Mouse (Mus musculus) neural tube, embryonic 11.5 days (tissue): Measurements from ENCODE around the gene Atp6v0a1. TPM values are rescaled to one million over a fixed set of nuclear protein-coding genes. Genes with fewer than 3 reads are reported as not detected.
A peak's percentile ranks its signal among the peaks of the same experiment; 100 is the strongest.

Source experiments
- ATAC-seq: fragments of 200-750 bp; cut with Nextera tagmentation; 2 replicates; pipeline ENCODE4 v1.8.0; 2017; ENCODE audit warnings: moderate number of reproducible peaks, mild to moderate bottlenecking, moderate TSS enrichment, moderate library complexity; ENCODE audit not compliant: insufficient read depth, low FRiP score, low TSS enrichment
- DNase-seq: peaks from one replicate; pipeline ENCODE4 v3.0.0-alpha.2; 2015; ENCODE audit warnings: low spot score
- H3K27ac ChIP-seq: fragments of 300-500 bp; sonication (generic); 2 replicates; pipeline ENCODE4 v1.5.1; 2014; ENCODE audit warnings: low read depth, mild to moderate bottlenecking, low read length
- H3K27me3 ChIP-seq: fragments of 300-500 bp; sonication (generic); 2 replicates; pipeline ENCODE4 v1.6.1; 2014; ENCODE audit warnings: mild to moderate bottlenecking, low read length, mixed read lengths; ENCODE audit not compliant: control insufficient read depth, insufficient read depth
- H3K36me3 ChIP-seq: fragments of 300-500 bp; sonication (generic); 2 replicates; pipeline ENCODE4 v1.6.1; 2014; ENCODE audit warnings: mild to moderate bottlenecking, low read length, moderate library complexity, mixed read lengths; ENCODE audit not compliant: control insufficient read depth, insufficient read depth
- H3K4me1 ChIP-seq: fragments of 300-500 bp; sonication (generic); 2 replicates; pipeline ENCODE4 v1.6.1; 2014; ENCODE audit warnings: low read length, mixed read lengths; ENCODE audit not compliant: control insufficient read depth, insufficient read depth
- H3K4me2 ChIP-seq: fragments of 300-500 bp; sonication (generic); 2 replicates; pipeline ENCODE4 v1.6.1; 2014; ENCODE audit warnings: low read depth, mild to moderate bottlenecking, moderate library complexity
- H3K4me3 ChIP-seq: fragments of 300-500 bp; sonication (generic); 2 replicates; pipeline ENCODE4 v1.5.1; 2014; ENCODE audit warnings: low read depth, low read length
- H3K9ac ChIP-seq: fragments of 300-500 bp; sonication (generic); 2 replicates; pipeline ENCODE4 v1.6.1; 2014; ENCODE audit warnings: mild to moderate bottlenecking, low read length
- H3K9me3 ChIP-seq: fragments of 300-500 bp; sonication (generic); 2 replicates; pipeline ENCODE4 v1.6.1; 2016; ENCODE audit warnings: low read length; ENCODE audit not compliant: control insufficient read depth
- WGBS: fragments of 180-500 bp; shearing (Covaris S2); extraction: QIAGEN DNeasy Blood & Tissue Kit; methylation state at CpG from one replicate; pipeline ENCODE4 v1.1.7; 2014; 5-methylcytosine and 5-hydroxymethylcytosine counted together
- polyA plus RNA-seq: library from polyadenylated mRNA; unstranded; fragments of >200 nt; fragmentation: Nextera tagmentation; extraction: Ambion mirVana; gene quantifications from 2 replicates; pipeline ENCODE4 v1.2.1, GENCODE M21; 2014

The Atp6v0a1 gene
- polyA plus RNA-seq, 1 experiment from 2014 or later, result 54.1 TPM

DNA sequence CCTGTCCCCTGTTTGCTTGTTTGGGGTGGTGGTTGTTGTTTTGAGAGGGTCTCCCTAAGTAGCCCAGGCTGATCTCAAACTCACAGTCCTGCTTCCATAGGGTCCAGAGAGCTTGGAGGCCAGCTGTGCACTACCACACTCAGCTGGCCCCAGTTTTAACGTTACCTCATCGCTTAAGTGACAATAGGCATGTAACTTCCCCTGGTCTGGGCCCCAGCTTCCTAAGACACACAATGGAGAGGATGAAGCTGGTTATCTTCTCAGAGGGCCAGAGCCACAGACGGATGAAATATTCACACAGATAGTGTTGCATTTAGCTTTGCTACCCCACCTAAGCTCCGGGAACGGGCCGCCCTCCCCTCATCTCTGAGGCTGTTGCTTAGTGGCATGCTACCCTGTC, 43.5 kb upstream of the Atp6v0a1 start:
- Histone ChIP-seq H3K36me3 (no peaks in the 10 kb centered on the region), H3K4me2 (no peak overlapping the region), H3K9ac (no peak overlapping the region), H3K27me3 (peaks cover 30% of the 10 kb centered on the region), H3K4me1 (peaks cover 6% of the 10 kb centered on the region; the same call in 1 of the 2 replicates), H3K9me3 (no peaks in the 10 kb centered on the region), H3K27ac (no peak overlapping the region), H3K4me3 (no peak overlapping the region)
- ATAC-seq (no peak), DNase-seq (no peak)
- WGBS, result 78% methylated on average over 6 of the region's 6 CpGs

DNA sequence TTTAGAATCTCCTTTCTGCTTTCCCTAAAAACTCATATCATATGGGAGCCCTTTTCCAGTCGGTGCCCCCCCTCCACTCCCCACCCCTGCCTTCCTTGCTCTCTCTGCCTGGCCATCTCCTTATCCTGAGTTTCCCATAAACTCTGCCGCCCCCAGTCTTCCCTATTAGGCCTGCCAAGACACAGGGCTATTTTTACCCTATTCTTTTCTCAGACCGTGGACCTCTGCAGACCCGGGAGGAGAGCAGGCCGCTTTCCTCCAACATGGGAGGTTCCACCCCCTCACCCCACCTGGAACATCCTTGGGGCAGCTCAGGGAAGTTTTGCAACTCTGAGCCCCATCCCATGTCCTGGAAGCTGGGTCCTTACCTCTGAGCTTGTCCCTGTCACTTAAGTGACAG, 41.9 kb upstream of the Atp6v0a1 start:
- H3K9ac ChIP-seq, result no peak overlapping the region
- no peak for ATAC-seq

DNA sequence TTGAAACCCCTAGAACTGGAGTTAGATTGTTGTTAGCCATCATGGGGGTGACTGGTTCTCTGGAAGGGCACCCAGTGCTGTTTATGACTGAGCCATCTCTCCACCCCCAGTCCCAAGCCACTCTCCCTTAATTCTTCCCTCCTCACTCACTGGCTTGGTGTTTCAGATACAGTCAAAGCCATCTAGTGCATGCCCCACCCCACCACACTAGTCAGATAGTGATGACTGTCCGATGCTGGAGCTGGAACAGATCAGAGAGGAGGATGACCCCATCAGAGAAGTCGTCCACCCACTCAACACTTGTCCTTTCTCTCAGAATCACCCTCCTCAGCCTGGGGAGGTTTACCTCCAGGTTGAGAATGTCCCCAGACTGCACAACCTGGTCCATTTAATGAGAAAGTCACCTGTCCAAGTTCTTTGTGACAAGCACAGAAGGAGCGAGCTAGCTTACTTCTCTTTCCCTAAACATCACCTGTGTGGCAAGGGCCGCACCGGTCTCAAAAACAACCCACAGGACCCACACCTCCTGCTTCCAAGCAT, 41.3 kb upstream of the Atp6v0a1 start:
- no peak overlapping the region for H3K4me2 ChIP-seq
- H3K36me3 ChIP-seq, result no peaks in the 10 kb centered on the region
- H3K4me3 ChIP-seq, result no peak overlapping the region
- DNase-seq, result no peak
- 88% methylated on average over 5 of the region's 5 CpGs for WGBS
- ATAC-seq, result no peak
- no peak overlapping the region for H3K27ac ChIP-seq
- H3K27me3 ChIP-seq, result peaks cover 44% of the 10 kb centered on the region
- no peak overlapping the region for H3K9ac ChIP-seq
- H3K9me3 ChIP-seq, result no peaks in the 10 kb centered on the region
- peaks cover 6% of the 10 kb centered on the region; the same call in 1 of the 2 replicates for H3K4me1 ChIP-seq

More for the DNA sequence above, 41.9 kb upstream of the Atp6v0a1 start:
- DNase-seq, result no peak
- H3K4me2 ChIP-seq, result no peak overlapping the region
- H3K4me3 ChIP-seq, result no peak overlapping the region
- H3K27ac ChIP-seq, result no peak overlapping the region
- H3K4me1 ChIP-seq, result peaks cover 6% of the 10 kb centered on the region; the same call in 1 of the 2 replicates
- WGBS, result 69% methylated on average over 5 of the region's 5 CpGs
- peaks cover 41% of the 10 kb centered on the region for H3K27me3 ChIP-seq
- no peaks in the 10 kb centered on the region for H3K9me3 ChIP-seq
- no peaks in the 10 kb centered on the region for H3K36me3 ChIP-seq

DNA sequence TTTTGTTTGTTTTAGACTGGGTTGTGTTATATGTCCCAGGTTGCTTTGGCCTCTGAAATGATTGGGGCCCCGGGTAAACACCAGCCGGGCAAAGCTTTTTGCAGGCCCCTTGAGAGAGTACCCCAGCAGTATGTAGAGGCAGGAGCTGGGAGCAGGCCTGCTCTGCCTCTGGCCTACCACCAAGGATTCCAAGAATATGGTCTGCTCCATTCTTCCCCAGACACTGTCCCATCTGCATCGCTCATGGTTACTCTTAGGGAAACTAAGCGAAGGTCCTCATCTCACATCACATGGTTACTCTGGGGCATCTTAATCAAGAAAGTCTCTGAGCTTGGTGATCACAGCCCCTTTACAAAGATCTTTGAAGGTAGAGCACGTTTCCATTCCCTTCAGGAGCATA, 40.8 kb upstream of the Atp6v0a1 start:
- 77% methylated on average over 5 of the region's 5 CpGs for WGBS
- Histone ChIP-seq H3K36me3 (no peaks in the 10 kb centered on the region), H3K4me2 (no peak overlapping the region), H3K4me3 (no peak overlapping the region), H3K27ac (no peak overlapping the region), H3K9ac (no peak overlapping the region), H3K27me3 (peaks cover 44% of the 10 kb centered on the region), H3K9me3 (no peaks in the 10 kb centered on the region), H3K4me1 (peaks cover 6% of the 10 kb centered on the region; the same call in 1 of the 2 replicates)
- ATAC-seq, result no peak
- no peak for DNase-seq

DNA sequence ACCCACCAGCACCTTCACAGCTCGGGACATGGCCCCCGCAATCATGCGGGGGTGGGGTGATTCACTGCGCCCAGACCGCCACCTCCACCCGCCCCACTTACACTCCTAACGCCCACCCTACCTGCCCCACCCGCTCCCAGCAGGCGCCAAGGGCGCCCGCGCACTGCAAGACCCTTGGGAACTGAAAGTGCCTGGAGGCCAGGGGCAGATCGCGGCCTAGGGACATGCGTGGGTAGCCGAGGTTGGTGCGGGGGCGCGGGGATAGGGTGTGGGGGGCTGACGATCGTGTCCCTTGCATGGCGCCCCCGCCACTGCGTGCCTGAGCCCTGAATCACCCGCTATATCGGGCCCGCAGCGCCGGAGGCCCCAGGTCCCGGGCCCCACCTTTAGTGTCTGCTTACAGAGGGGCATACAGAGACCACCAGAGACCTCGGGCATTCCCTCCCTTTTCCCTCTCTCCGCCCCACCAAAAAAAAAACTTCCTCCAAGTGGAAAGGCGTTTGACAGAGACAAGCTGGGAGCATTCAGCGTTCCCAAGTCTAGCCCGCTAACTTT, 40.0 kb upstream of the Atp6v0a1 start:
- WGBS, result 5% methylated on average over 31 of the region's 35 CpGs
- ATAC-seq (no peak), DNase-seq (no peak)
- Histone ChIP-seq H3K4me3 (peak overlapping the region; percentile 34), H3K9ac (peak overlapping the region; percentile 26; the same call in 1 of the 2 replicates), H3K9me3 (no peaks in the 10 kb centered on the region), H3K4me2 (peak overlapping the region; percentile 44), H3K27me3 (peaks cover 44% of the 10 kb centered on the region), H3K4me1 (peaks cover 6% of the 10 kb centered on the region; the same call in 1 of the 2 replicates), H3K27ac (no peak overlapping the region), H3K36me3 (no peaks in the 10 kb centered on the region)

DNA sequence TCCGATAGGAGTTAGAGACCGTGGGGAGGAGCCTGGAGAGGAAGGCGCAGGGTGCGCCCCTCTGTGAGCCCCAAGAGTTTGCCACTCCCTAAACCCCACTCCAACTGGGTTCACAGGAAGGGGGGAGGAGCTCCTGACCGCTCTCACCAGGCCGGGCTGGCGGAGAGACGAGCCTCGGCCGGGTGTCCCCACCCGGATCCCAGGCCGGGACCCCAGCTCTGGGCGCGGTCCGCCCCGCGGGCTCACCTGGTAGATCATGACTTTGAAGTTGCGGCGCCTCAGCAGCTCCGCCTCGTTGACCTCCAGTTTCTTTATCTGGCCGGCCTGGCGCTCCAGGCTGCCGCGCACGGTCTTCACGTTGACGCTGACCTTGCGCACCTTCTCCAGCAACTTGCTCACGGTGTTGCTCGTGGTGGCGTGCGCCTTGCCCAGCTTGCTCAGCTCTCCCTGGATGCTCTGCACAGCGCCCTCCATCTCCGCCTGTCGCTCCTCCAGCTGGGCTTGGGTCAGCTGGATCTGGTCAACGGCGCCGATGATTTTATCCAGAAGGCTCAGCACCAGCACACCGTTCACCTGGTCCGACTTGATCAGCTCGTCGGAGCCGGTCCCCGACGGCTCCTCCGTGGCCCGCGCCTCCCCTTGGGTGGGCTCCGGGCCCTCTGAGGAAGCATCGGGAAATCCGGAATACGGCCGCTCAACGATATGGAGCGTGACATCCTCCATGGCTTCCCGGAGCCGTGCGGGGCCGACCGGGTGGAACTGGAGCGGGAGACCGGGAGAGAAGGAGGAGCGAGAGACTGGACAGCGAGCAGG, 39.3 kb upstream of the Atp6v0a1 start:
- Histone ChIP-seq H3K9me3 (no peaks in the 10 kb centered on the region), H3K4me1 (peaks cover 6% of the 10 kb centered on the region; the same call in 1 of the 2 replicates), H3K9ac (peak overlapping the region; percentile 26; the same call in 1 of the 2 replicates), H3K36me3 (no peaks in the 10 kb centered on the region), H3K4me3 (peak overlapping the region; percentile 34), H3K27me3 (peaks cover 44% of the 10 kb centered on the region), H3K27ac (no peak overlapping the region), H3K4me2 (peak overlapping the region; percentile 44)
- peak; percentile 30 for DNase-seq
- 1% methylated on average over 65 of the region's 65 CpGs for whole genome bisulfite sequencing
- ATAC-seq, result no peak

DNA sequence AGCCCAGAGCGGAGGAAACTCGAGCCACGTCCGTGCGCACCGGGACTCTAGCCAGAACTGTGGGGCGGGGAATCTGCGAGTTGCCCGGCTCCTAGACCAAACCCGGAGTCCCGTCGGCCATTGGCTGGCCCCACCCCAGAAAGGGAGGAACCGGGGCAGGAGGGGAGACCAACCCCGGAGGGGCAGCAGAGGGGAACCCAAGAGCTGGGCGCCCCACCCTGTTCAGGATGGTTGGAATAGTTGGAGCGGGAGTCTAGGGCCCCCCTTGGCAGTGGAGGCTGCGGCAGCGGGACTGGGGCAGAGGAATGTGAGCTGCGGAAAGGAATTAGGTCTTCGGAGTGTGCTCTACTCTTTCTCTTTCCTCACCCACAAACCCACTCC, 38.7 kb upstream of the Atp6v0a1 start, which contains the start of gene Cavin1:
Gene Cavin1 (minus strand): TSS at position 331 of the 381 bp plus-strand sequence.
- 1% methylated on average over 20 of the region's 20 CpGs for WGBS
- Histone ChIP-seq H3K9ac (peak within 1 kb of the TSS; percentile 26; the same call in 1 of the 2 replicates), H3K4me2 (peak within 1 kb of the TSS; percentile 44), H3K4me3 (peak within 1 kb of the TSS; percentile 34), H3K9me3 (no peaks in the 10 kb centered on the region), H3K27me3 (peaks cover 44% of the 10 kb centered on the region), H3K27ac (no peak within 1 kb of the TSS), H3K4me1 (peaks cover 6% of the 10 kb centered on the region; the same call in 1 of the 2 replicates), H3K36me3 (no peaks in the 10 kb centered on the region)
- ATAC-seq, result no peak
- DNase-seq, result peak; percentile 52

DNA sequence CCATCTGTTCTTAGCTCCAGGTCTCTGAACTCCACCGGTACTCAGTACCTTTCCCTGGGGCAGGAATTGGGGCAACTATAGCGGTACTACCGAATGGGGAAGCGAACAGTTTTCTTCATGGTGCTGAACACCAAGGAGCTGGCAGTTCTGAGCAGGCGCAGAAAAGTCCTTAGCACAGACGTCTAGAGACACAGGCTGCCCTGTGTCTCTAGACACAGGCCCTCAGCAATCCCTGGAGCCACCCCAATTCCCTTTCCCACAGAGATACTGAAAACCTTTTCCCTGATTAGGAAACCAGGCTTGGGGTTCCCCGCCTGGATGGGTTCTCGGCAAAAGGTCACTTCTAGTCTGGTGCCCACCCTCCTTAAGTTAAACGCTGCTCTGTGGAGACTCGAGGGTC, 37.8 kb upstream of the Atp6v0a1 start:
- Histone ChIP-seq H3K27me3 (peaks cover 44% of the 10 kb centered on the region), H3K4me1 (peaks cover 6% of the 10 kb centered on the region; the same call in 1 of the 2 replicates), H3K4me3 (no peak overlapping the region), H3K36me3 (no peaks in the 10 kb centered on the region), H3K9me3 (no peaks in the 10 kb centered on the region), H3K4me2 (no peak overlapping the region), H3K27ac (no peak overlapping the region), H3K9ac (no peak overlapping the region)
- DNase-seq (no peak), ATAC-seq (no peak)
- 69% methylated on average over 10 of the region's 10 CpGs for WGBS
